Mouse (Mus musculus) ES-Bruce4 (cell line): Measurements from ENCODE around the gene Fam117a.

Experiments
- CTCF ChIP-seq: IDR thresholded peaks from one replicate; pipeline ENCODE4 v1.8.1; 2011; ENCODE audit warnings: low read depth, low read length
- EP300 ChIP-seq: IDR thresholded peaks from 2 replicates; pipeline ENCODE4 v1.6.1; 2011; ENCODE audit warnings: low read depth, low read length; ENCODE audit not compliant: insufficient read depth

- TF ChIP-seq CTCF = no peak
- TF ChIP-seq EP300 = no peak
These were observed 62.8 kb downstream of the Fam117a start for GRCm38 (mm10) chr11:95399520-95400020.
